Mouse (Mus musculus): ENCODE measurements around the gene Negr1.

- TF ChIP-seq MYOD1 (IDR thresholded peaks at IDR 0.05; ENCODE audit: control insufficient read depth, insufficient read length, low read depth) (no peak), CTCF (IDR thresholded peaks at IDR 0.05; ENCODE audit: control insufficient read depth, insufficient read depth, insufficient read length) (no peak)
Observed at GRCm38 (mm10) chr3:156560766-156561165, 828 bp upstream of the Negr1 start.
